Mouse (Mus musculus): ENCODE results near the gene Vps45.

- TF ChIP-seq CTCF (IDR thresholded peaks at IDR 0.05; ENCODE audit: low read depth): no peak
- TF ChIP-seq EP300 (IDR thresholded peaks at IDR 0.05; ENCODE audit: low read depth): no peak
These were observed 85.2 kb downstream of the Vps45 start for GRCm38 (mm10) chr3:95972873-95973634.
